Mouse (Mus musculus) heart, embryonic 16.5 days (tissue): ENCODE measurements around the gene Strbp. TPM values are rescaled to one million over a fixed set of nuclear protein-coding genes. Genes with fewer than 3 reads are reported as not detected.
A peak's percentile ranks its signal among the peaks of the same experiment; 100 is the strongest.

ENCODE experiments used
- ATAC-seq: fragments of 200-750 bp; cut with Nextera tagmentation; replicated peaks from 2 replicates; pipeline ENCODE4 v1.8.0; 2017; ENCODE audit warnings: moderate number of reproducible peaks; ENCODE audit not compliant: insufficient read depth, low FRiP score; ENCODE audit errors: extremely low read depth
- H3K27ac ChIP-seq: fragments of 300-500 bp; sonication (generic); 2 replicates; pipeline ENCODE4 v1.5.1; 2014; ENCODE audit warnings: mild to moderate bottlenecking, low read length, control low read depth, moderate library complexity
- H3K27me3 ChIP-seq: fragments of 300-500 bp; sonication (generic); 2 replicates; pipeline ENCODE4 v1.6.1; 2014; ENCODE audit warnings: low read length, mixed read lengths; ENCODE audit not compliant: control insufficient read depth, insufficient read depth
- H3K36me3 ChIP-seq: fragments of 300-500 bp; sonication (generic); 2 replicates; pipeline ENCODE4 v1.6.1; 2014; ENCODE audit not compliant: control insufficient read depth, insufficient read depth
- H3K4me1 ChIP-seq: fragments of 300-500 bp; sonication (generic); 2 replicates; pipeline ENCODE4 v1.6.1; 2014; ENCODE audit warnings: low read length, mixed read lengths; ENCODE audit not compliant: control insufficient read depth, insufficient read depth
- H3K4me2 ChIP-seq: fragments of 300-500 bp; sonication (generic); 2 replicates; pipeline ENCODE4 v1.6.1; 2014; ENCODE audit warnings: low read depth, mild to moderate bottlenecking, control low read depth, low read length
- H3K4me3 ChIP-seq: fragments of 300-500 bp; sonication (generic); 2 replicates; pipeline ENCODE4 v1.5.1; 2014; ENCODE audit warnings: mild to moderate bottlenecking, control low read depth, low read length
- H3K9ac ChIP-seq: fragments of 300-500 bp; sonication (generic); 2 replicates; pipeline ENCODE4 v1.6.1; 2014; ENCODE audit warnings: low read length, control low read depth
- H3K9me3 ChIP-seq: fragments of 300-500 bp; sonication (generic); replicated peaks from 2 replicates; pipeline ENCODE4 v1.6.1; 2016; ENCODE audit warnings: low read length; ENCODE audit not compliant: control insufficient read depth
- WGBS: fragments of 180-500 bp; shearing (Covaris S2); extraction: QIAGEN DNeasy Blood & Tissue Kit; methylation state at CpG from one replicate; pipeline ENCODE4 v1.1.7; 2014; 5-methylcytosine and 5-hydroxymethylcytosine counted together
- polyA plus RNA-seq: library from polyadenylated mRNA; unstranded; fragments of >200 nt; fragmentation: Nextera tagmentation; extraction: Ambion mirVana; gene quantifications from 2 replicates; pipeline ENCODE4 v1.2.1, GENCODE M21; 2015

The Strbp gene
- polyA plus RNA-seq: 21.9 and 24.9 TPM in 2 replicates

DNA sequence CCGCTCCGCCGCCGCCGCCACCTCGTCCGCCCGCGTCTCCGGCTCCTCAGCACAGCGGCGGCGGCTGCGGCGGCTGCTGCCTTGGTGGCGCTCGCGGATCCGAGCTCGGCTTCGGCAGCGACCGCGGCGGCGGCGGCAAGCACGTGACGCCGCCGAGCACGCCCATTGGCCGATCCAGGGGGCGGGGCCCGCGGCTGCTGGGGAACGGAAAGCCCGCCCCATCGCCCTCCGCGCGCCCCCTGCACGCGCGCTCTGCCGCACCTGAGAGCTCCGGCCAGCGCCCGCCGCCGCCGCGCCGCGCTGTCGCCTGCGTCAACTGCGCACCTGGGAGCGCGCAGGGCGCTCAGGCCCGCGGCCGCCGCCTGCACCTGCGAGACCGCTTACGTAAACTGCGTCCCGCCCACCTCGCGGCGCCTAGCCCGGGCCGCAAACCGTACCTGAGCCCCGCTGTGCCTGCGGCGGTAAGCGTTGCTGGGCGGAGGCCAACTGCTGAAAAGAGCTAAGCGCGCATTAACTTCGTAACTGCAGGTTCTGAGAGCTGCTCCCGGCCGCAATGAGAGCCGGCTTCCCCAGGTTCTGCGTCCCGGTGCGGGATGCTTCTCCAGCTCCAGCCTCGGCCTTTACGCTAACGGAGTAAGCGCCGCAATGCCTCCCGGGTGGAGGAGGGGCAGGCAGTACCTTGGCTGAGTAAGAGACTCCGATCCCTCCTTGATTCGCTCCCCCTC, at the start of gene Strbp:
TSS of gene Strbp (minus strand) at position 630 of the 725 bp plus-strand sequence.
- Histone ChIP-seq H3K4me2 (peak within 1 kb of the TSS; percentile 85), H3K9ac (peak within 1 kb of the TSS; percentile 93), H3K9me3 (no peaks in the 10 kb centered on the region), H3K27ac (peak within 1 kb of the TSS; percentile 94), H3K4me1 (peaks cover 17% of the 10 kb centered on the region), H3K36me3 (no peaks in the 10 kb centered on the region), H3K27me3 (no peaks in the 10 kb centered on the region), H3K4me3 (peak within 1 kb of the TSS; percentile 86)
- ATAC-seq: peak; percentile 93
- whole genome bisulfite sequencing: under 1% methylated on average over 86 of the region's 98 CpGs

DNA sequence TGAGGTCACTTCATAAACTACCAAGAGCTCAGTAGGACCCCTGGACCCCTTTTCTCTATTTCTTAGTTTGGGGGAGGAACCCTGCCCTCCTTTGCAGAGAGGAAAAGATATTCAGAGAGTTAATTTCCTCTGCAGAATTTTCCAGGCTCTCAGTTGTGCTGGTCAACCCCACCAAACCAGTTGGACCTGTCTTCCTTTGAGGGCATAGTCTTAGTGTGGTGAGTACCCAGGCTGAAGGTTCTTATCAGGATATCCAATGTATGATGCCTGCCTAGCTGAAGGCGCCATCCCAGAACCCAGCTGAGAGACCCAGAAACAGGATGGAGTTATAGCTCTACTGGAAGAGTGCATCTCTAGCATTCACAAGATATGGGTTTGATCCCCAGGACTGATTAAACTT, 47.5 kb upstream of the Strbp start:
- Histone ChIP-seq H3K27me3 (no peaks in the 10 kb centered on the region), H3K4me3 (no peak overlapping the region), H3K4me1 (peaks cover 11% of the 10 kb centered on the region), H3K9me3 (no peaks in the 10 kb centered on the region), H3K36me3 (no peaks in the 10 kb centered on the region), H3K4me2 (no peak overlapping the region), H3K27ac (no peak overlapping the region), H3K9ac (no peak overlapping the region)
- WGBS: 100% methylated on average over 1 of the region's 1 CpGs
- no peak for ATAC-seq

DNA sequence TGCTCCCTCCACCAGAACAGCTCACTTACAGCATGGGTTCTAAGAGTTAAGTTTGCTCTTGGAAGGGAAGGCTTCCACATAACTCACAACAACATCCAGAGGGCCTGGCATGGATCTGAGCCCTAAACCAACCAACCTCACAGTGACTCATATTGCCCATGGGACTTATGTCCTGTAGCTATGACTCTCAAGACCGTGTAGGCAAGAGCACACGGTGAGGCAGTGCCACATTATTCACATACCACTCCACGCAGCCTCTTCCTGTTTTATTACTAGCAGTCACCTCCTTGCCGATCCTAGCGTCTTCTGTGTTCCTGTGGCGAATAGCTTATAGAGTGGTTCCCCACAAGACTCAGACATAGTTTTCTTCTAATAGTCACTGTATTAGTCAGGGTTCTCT, 45.7 kb upstream of the Strbp start:
- Histone ChIP-seq H3K4me1 (peaks cover 11% of the 10 kb centered on the region), H3K4me3 (no peak overlapping the region), H3K9me3 (no peaks in the 10 kb centered on the region), H3K27ac (no peak overlapping the region), H3K9ac (no peak overlapping the region), H3K4me2 (no peak overlapping the region), H3K36me3 (no peaks in the 10 kb centered on the region), H3K27me3 (no peaks in the 10 kb centered on the region)
- 0 out of 2 replicates have a peak, but pooled peaks have one; percentile 38 for ATAC-seq
- WGBS: 27% methylated on average over 6 of the region's 6 CpGs

DNA sequence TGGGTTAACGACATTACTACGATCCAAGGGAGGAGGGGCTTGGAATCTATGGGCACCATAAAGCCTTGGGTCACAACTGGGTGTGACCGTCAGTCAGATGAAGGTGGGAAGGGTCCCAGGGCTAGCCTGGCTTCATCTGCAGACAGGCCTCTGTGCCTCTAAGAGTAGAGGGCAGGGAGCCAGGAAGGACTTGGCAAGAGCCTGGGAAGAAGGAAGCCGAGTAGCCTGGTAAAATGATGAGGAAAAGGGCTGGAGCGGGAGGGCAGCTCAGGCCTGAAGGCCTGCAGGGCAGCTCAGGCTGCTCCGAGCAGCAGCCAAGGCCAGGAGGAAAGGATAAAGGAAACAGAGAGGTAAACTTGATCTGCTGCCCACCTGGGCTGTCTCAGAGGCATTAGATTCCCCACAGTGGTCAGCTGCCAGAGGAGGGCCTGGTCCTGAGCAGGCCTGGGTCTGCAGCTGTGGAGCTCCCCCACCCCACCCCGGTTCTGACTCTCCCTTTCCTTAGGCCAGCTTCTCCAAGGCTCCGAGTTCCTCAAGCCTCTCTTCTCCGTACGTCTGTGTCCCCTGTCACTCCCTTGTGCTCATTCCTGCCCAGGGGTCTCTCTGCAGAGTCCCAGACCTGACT, 44.9 kb upstream of the Strbp start:
- H3K27me3 ChIP-seq: no peaks in the 10 kb centered on the region
- ATAC-seq: peak; percentile 47; the same call in 1 of the 2 replicates
- no peaks in the 10 kb centered on the region for H3K36me3 ChIP-seq
- no peak overlapping the region for H3K4me3 ChIP-seq
- peak overlapping the region; percentile 25; the same call in 1 of the 2 replicates for H3K27ac ChIP-seq
- no peak overlapping the region for H3K4me2 ChIP-seq
- WGBS: 49% methylated on average over 10 of the region's 10 CpGs
- H3K9me3 ChIP-seq: no peaks in the 10 kb centered on the region
- H3K9ac ChIP-seq: no peak overlapping the region; the same call in 1 of the 2 replicates
- H3K4me1 ChIP-seq: peaks cover 11% of the 10 kb centered on the region

DNA sequence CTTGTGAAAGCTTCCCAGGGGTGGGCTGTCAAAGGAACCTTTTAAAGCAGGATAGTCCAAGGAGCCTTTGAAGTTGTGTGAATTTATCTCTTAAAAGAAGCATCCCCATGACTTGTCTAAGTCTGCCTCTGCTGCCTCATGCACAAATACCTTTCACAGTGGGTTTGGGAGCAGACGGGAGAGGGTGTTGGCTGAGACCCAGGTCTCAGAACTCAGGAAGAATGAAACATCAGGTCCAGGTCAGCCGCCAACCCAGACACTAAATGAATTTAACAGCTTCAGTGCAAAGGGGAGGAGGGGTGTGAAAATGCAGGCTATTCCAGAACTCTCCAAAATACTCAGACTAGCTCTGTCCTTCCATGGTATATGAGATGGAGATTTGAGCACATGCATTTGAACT, 44.2 kb upstream of the Strbp start:
- H3K4me2 ChIP-seq: no peak overlapping the region
- no peaks in the 10 kb centered on the region for H3K9me3 ChIP-seq
- H3K36me3 ChIP-seq: no peaks in the 10 kb centered on the region
- 0 out of 2 replicates have a peak overlapping the region, but pooled peaks have one; percentile 25 for H3K27ac ChIP-seq
- WGBS: 29% methylated on average over 2 of the region's 2 CpGs
- peaks cover 11% of the 10 kb centered on the region for H3K4me1 ChIP-seq
- no peaks in the 10 kb centered on the region for H3K27me3 ChIP-seq
- no peak overlapping the region for H3K4me3 ChIP-seq
- ATAC-seq: peak; percentile 29; the same call in 1 of the 2 replicates
- H3K9ac ChIP-seq: no peak overlapping the region

DNA sequence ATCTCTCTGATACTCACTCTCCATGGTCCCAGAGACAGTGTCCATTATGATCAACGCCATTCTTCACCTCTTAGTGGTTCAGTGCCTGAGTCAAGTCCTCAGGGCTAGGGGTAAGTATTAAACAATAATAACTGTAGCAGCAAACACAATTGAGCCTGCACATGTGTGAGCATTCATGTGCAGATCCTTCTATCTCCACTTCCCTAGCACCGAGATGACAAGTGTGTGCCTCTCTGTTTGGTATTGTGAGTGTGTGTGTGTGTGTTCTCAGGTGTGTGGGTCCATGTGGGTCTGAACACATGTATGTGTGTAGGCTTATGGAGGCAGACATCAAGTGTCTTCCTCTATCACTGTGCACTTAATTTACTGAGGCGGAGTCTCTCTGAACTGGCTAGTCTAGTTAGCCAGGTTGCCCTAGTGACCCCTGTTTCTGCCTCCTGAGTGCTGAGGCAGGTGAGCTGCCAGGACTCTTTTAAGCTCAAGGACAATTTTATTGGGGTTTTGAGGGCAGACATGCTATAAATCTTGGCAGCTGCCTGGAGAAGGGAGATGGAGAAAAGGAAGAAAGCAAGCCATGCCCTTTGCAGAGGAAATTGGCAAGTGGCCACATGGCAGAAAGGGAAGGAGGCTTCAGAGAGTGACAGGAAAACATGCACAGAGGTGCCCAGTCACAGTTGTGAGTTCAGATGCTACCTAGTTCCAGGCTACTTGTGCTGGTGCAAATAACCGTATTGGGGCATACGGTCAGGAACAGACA, 42.8 kb upstream of the Strbp start:
- H3K36me3 ChIP-seq: no peaks in the 10 kb centered on the region
- H3K9me3 ChIP-seq: no peaks in the 10 kb centered on the region
- no peak overlapping the region for H3K4me2 ChIP-seq
- WGBS: 89% methylated on average over 5 of the region's 5 CpGs
- ATAC-seq: no peak
- peaks cover 11% of the 10 kb centered on the region for H3K4me1 ChIP-seq
- H3K4me3 ChIP-seq: no peak overlapping the region
- H3K27ac ChIP-seq: no peak overlapping the region
- H3K9ac ChIP-seq: no peak overlapping the region
- no peaks in the 10 kb centered on the region for H3K27me3 ChIP-seq

DNA sequence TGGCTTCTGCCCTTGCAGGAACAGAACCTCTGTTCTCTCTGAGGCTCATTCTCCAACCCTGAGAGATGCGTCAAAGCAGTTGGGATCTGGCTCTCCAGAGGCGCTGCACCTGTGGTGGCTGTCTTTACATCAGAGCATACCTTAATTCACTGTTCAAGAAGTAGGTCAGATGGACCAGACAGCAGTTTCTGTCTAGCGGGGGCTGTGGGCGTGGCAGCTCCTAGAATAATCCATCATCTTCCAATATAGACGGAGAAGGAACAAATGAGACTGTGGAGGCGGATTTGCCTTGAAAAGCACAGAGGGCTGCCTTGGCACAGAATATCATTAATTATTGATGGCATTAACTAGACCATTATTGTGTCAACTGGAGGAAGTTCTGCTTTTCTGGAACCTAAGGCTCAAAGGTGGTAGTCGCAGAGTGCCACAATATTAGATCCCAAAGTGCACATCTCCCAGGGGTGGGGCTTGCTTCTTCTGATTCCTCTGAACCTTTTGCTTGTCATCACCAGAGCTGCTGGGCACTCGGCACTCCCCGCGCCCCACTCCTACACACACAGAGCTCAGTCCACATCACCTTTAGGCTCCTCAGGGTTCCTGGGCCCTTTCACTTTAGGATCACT, 41.2 kb upstream of the Strbp start:
- no peaks in the 10 kb centered on the region for H3K27me3 ChIP-seq
- no peak overlapping the region for H3K4me3 ChIP-seq
- H3K9ac ChIP-seq: no peak overlapping the region
- H3K9me3 ChIP-seq: no peaks in the 10 kb centered on the region
- no peak overlapping the region for H3K27ac ChIP-seq
- H3K4me1 ChIP-seq: peaks cover 11% of the 10 kb centered on the region
- H3K36me3 ChIP-seq: no peaks in the 10 kb centered on the region
- no peak overlapping the region for H3K4me2 ChIP-seq
- WGBS: 83% methylated on average over 10 of the region's 10 CpGs
- no peak for ATAC-seq

DNA sequence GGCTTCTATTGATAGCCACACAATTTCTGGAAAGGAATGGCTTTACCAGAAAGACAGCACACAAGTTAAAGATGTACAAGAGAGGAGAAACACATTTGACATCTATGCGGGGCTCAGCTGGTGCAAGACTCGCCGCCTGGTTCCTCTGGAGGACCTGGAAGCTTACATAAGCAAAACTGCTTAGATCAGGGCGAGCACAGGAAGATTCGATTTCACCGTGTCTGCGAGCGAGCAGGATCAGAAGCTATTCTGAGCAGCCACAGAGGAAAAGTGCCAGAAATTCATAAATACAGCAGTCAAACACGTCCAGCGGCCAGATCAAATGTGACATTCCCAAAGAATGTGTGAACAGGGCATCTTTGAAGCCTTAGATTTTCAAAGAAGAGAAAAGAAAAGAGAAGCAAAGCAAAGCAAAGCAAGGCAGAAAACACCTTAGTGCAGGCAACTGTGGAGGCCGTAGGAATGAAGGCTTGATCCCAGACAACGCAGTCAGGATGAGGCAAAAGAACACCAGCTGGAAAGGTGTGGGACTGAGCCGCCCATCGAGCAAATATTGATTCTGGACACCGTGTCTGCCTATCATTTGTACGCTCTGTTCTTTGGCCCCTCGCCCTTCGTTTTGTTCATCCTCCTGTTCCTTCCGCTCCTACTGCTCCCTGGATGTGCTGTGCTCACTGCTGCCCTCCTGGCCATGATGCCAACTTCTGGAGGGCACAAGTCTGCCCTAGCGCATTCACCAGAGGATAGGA, 38.3 kb upstream of the Strbp start:
- no peak overlapping the region for H3K9ac ChIP-seq
- no peak for ATAC-seq
- WGBS: 66% methylated on average over 20 of the region's 20 CpGs
- no peak overlapping the region for H3K4me3 ChIP-seq
- no peaks in the 10 kb centered on the region for H3K9me3 ChIP-seq
- no peaks in the 10 kb centered on the region for H3K27me3 ChIP-seq
- H3K4me2 ChIP-seq: no peak overlapping the region
- H3K27ac ChIP-seq: no peak overlapping the region
- H3K36me3 ChIP-seq: no peaks in the 10 kb centered on the region
- H3K4me1 ChIP-seq: no peaks in the 10 kb centered on the region
